Mouse (Mus musculus) testis, adult 2 months (tissue): ENCODE data around the gene Ggt5.

Experiments used
- CTCF ChIP-seq: fragments of 200-500 bp; IDR thresholded peaks from 2 replicates; pipeline ENCODE4 v1.5.1; 2012; ENCODE audit warnings: low read depth, mild to moderate bottlenecking, inconsistent platforms, low read length, moderate library complexity; ENCODE audit not compliant: control insufficient read depth, insufficient read depth, insufficient replicate concordance
- POLR2A ChIP-seq: fragments of 200-500 bp; IDR thresholded peaks from 2 replicates; pipeline ENCODE4 v1.6.1; 2012; ENCODE audit warnings: low read depth, mild to moderate bottlenecking, inconsistent platforms, low read length, moderate library complexity; ENCODE audit not compliant: control insufficient read depth

DNA sequence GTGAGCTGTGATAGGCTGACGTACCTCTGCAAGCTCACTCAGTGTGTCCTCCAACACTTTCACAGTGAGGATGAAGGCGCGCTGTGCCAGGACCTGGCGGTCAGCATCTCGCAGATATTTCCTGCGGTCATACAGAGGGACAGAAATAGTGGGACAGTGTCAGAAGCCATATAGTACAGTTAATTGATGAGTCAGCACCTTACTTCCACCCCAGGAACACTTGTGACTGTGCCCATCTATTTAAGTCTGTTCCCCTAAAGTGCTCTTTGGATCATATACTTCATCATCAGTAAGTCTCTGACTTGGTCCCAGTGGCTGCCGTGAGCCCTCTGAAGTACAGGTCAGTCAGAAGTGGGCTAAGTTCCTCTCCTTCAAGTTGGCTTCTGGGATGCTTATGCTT is 68.6 kb downstream of the Ggt5 start:
- TF ChIP-seq POLR2A (no peak), CTCF (no peak)
